Mouse (Mus musculus) induced T-regulatory cell, adult 2 months (primary cell): ENCODE data around the gene Prm3.
A peak's percentile ranks its signal among the peaks of the same experiment; 100 is the strongest.
"Not testable (repeated sequence)": the region's sequence is repeated elsewhere in the genome, so short reads cannot be mapped to it uniquely, and the experiment has no call there.

ENCODE experiments used
- DNase-seq: peaks from one replicate; pipeline ENCODE4 v3.0.0-alpha.2; 2012; ENCODE audit warnings: low read depth

The Prm3 gene

GRCm38 (mm10) chr16:10802420-10802819, 11.7 kb upstream of the Prm3 start:
- DNase-seq = not testable (repeated sequence)

GRCm38 (mm10) chr16:10796034-10796433, 5.3 kb upstream of the Prm3 start, which contains the start of gene Prm2:
Gene Prm2, minus strand, starts transcription at chr16:10796134.
- no peak for DNase-seq

GRCm38 (mm10) chr16:10788866-10789265, 1.8 kb downstream of the Prm3 start:
- peak; percentile 61 for DNase-seq

- peak; percentile 79 for DNase-seq
Observed at GRCm38 (mm10) chr16:10788271-10788670, 2.4 kb downstream of the Prm3 start, which contains the start of gene Tnp2. Gene Tnp2, minus strand, starts transcription at chr16:10788660.

- no peak for DNase-seq
Observed at GRCm38 (mm10) chr16:10787548-10788058, 3.1 kb downstream of the Prm3 start.

GRCm38 (mm10) chr16:10786782-10787547, 3.7 kb downstream of the Prm3 start:
- peak; percentile 70 for DNase-seq

- peak; percentile 97 for DNase-seq
Observed at GRCm38 (mm10) chr16:10786288-10786687, 4.4 kb downstream of the Prm3 start.

GRCm38 (mm10) chr16:10785371-10786231, 5.1 kb downstream of the Prm3 start, which contains the start of gene Socs1:
Gene Socs1, minus strand, starts transcription at chr16:10785536.
- DNase-seq = peak; percentile 98

- peak; percentile 97 for DNase-seq
Observed at GRCm38 (mm10) chr16:10784793-10785370, 5.8 kb downstream of the Prm3 start.

- peak; percentile 73 for DNase-seq
Observed at GRCm38 (mm10) chr16:10783883-10784792, 6.6 kb downstream of the Prm3 start.

- no peak for DNase-seq
Observed at GRCm38 (mm10) chr16:10783451-10783850, 7.3 kb downstream of the Prm3 start.

GRCm38 (mm10) chr16:10783152-10783434, 7.6 kb downstream of the Prm3 start:
- DNase-seq = peak; percentile 75

- no peak for DNase-seq
Observed at GRCm38 (mm10) chr16:10782377-10783151, 8.2 kb downstream of the Prm3 start.

- DNase-seq = peak; percentile 85
Observed at GRCm38 (mm10) chr16:10781862-10782371, 8.8 kb downstream of the Prm3 start.

- peak; percentile 58 for DNase-seq
Observed at GRCm38 (mm10) chr16:10780631-10781120, 10.0 kb downstream of the Prm3 start.

GRCm38 (mm10) chr16:10777579-10778160, 13.0 kb downstream of the Prm3 start:
- peak; percentile 41 for DNase-seq

- peak; percentile 27 for DNase-seq
Observed at GRCm38 (mm10) chr16:10776322-10776721, 14.4 kb downstream of the Prm3 start.

GRCm38 (mm10) chr16:10774726-10775125, 16.0 kb downstream of the Prm3 start:
- DNase-seq = peak; percentile 79

- DNase-seq = peak; percentile 55
Observed at GRCm38 (mm10) chr16:10773543-10773942, 17.2 kb downstream of the Prm3 start.
